Mouse (Mus musculus) common myeloid progenitor, adult 5-6 weeks (primary cell): ENCODE data around the gene Rec114. TPM values are rescaled to one million over a fixed set of nuclear protein-coding genes. Genes with fewer than 3 reads are reported as not detected.

Source experiments
- ATAC-seq: replicated peaks from 2 replicates; pipeline ENCODE4 v1.8.0; 2016; ENCODE audit warnings: low read depth, mild to moderate bottlenecking, moderate TSS enrichment, inconsistent platforms; ENCODE audit not compliant: poor library complexity, severe bottlenecking
- total RNA-seq: library from RNA; stranded (forward); fragments of 200-1000, 187-1606 nt; gene quantifications from 2 replicates; pipeline ENCODE4 v1.2.3, GENCODE M21; 2017

Gene Rec114
- 2.9 and 5.4 TPM in 2 replicates for total RNA-seq

- ATAC-seq = no peak
These were observed at the start of gene Rec114 for GRCm38 (mm10) chr9:58743702-58744248. Gene Rec114, minus strand, starts transcription at chr9:58743964.

GRCm38 (mm10) chr9:58789476-58789875 lies 45.7 kb upstream of the Rec114 start:
- no peak for ATAC-seq

GRCm38 (mm10) chr9:58775363-58775762 lies 31.6 kb upstream of the Rec114 start:
- no peak for ATAC-seq

GRCm38 (mm10) chr9:58774761-58775160 lies 31.0 kb upstream of the Rec114 start:
- no peak for ATAC-seq

- ATAC-seq = no peak
These were observed 26.2 kb upstream of the Rec114 start for GRCm38 (mm10) chr9:58769943-58770342.

GRCm38 (mm10) chr9:58766959-58767955 lies 23.5 kb upstream of the Rec114 start:
- ATAC-seq = 0 out of 2 replicates have a peak, but pooled peaks have one; percentile 8

GRCm38 (mm10) chr9:58764354-58764753 lies 20.6 kb upstream of the Rec114 start:
- ATAC-seq = no peak

- 0 out of 2 replicates have a peak, but pooled peaks have one; percentile 15 for ATAC-seq
These were observed 19.4 kb upstream of the Rec114 start for GRCm38 (mm10) chr9:58763114-58763513.

GRCm38 (mm10) chr9:58762086-58762485 lies 18.3 kb upstream of the Rec114 start:
- ATAC-seq = no peak

GRCm38 (mm10) chr9:58758754-58759153 lies 15.0 kb upstream of the Rec114 start:
- ATAC-seq = no peak

GRCm38 (mm10) chr9:58756371-58757132 lies 12.8 kb upstream of the Rec114 start:
- ATAC-seq = no peak

GRCm38 (mm10) chr9:58753606-58754005 lies 9.8 kb upstream of the Rec114 start:
- no peak for ATAC-seq

- peak; percentile 60; the same call in 1 of the 2 replicates for ATAC-seq
These were observed 4.4 kb upstream of the Rec114 start for GRCm38 (mm10) chr9:58748142-58748541.

GRCm38 (mm10) chr9:58747328-58747755 lies 3.6 kb upstream of the Rec114 start:
- ATAC-seq = no peak

GRCm38 (mm10) chr9:58742692-58743091 lies 1.1 kb downstream of the Rec114 start:
- ATAC-seq = no peak

- ATAC-seq = no peak
These were observed 2.4 kb downstream of the Rec114 start for GRCm38 (mm10) chr9:58741369-58741768.

- ATAC-seq = no peak
These were observed 4.0 kb downstream of the Rec114 start for GRCm38 (mm10) chr9:58739791-58740190.

GRCm38 (mm10) chr9:58723165-58723564 lies 20.6 kb downstream of the Rec114 start:
- ATAC-seq = no peak

GRCm38 (mm10) chr9:58722151-58722550 lies 21.6 kb downstream of the Rec114 start:
- no peak for ATAC-seq

- no peak for ATAC-seq
These were observed 22.7 kb downstream of the Rec114 start for GRCm38 (mm10) chr9:58721021-58721420.
